Comparison of ENCODE assay signal across 25 mouse cellular contexts in the genomic region with DNA sequence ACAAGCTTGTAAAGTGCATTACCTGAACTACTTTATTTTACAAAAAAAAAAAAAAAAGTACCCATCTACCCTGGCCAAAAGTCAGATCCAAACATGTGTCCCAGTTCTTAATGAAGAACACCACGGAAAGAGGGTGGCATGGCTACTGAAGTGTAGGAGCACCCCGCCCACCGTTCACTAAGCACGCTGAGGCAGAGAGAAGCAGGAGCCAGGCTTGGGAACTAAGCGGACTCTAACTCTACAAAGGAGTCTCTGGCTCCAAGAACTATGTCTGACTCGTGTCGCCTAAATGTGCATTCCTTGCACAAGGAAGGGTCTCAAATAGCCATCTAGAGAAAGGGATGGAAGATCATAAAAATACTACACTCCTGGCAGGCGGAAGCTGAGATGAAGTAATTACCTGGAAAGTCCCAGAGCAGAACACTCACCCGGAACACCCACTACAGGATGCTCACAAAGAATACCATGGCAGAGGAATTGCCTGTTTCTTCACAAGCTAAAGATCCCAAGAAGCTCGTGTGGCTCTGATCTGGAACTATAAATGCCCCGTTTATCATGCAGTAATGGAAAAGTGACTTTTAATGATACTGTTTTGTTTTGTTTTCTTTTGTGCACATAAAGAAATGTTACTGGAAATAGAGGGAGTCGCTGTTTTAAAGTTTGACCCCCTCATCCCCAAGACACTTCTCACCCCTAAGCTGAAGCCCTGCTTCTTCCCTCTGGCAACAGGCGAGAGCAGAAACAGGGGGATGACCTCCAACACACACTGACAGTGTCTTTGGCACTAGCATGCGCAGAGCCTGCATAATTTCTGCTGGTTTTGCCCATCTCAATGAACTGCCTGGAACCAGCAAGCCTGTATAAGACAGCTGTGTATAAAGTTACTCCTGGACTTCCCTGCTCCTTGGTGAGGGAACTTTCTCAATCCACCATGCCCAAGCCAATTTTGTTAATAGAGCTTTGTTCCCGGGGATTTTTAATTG.
DNase-seq lines count a peak whose midpoint lies in the region; ATAC-seq and TF ChIP-seq lines count a peak whose summit lies in the region.
"Had no signal": no experiment of that assay in that cellular context is flagged by ENCODE, and none has a peak within 500 bp of the region (broad histone marks: within the 10 kb centered on the region; RNA-seq: fewer than 3 reads in every experiment).

No protein-coding gene starts in this region.

- H3K4me3 ChIP-seq in forebrain, postnatal 0 days (ENCODE audit: low read depth, low read length) = no peak overlapping the region
- H3K4me3 ChIP-seq in forebrain, embryonic 16.5 days (replicated peaks; ENCODE audit: low read length) = no peak overlapping the region
- H3K4me3 ChIP-seq in kidney, embryonic 14.5 days (ENCODE audit: low read length) = no peak overlapping the region
- no peak overlapping the region for H3K4me3 ChIP-seq in left cerebral cortex, adult 2 months
- H3K4me3 ChIP-seq: forebrain, embryonic 13.5 days; hindbrain, embryonic 12.5 days; intestine, embryonic 15.5 days; limb, embryonic 13.5 days; lung, embryonic 15.5 days; midbrain, embryonic 13.5 days; neural tube, embryonic 13.5 days had no signal

- H3K4me1 ChIP-seq in forebrain, postnatal 0 days (ENCODE audit: insufficient read depth) = no peaks in the 10 kb centered on the region
- no peaks in the 10 kb centered on the region for H3K4me1 ChIP-seq in forebrain, embryonic 16.5 days (replicated peaks; ENCODE audit: control insufficient read depth, insufficient read depth, low read length)
- H3K4me1 ChIP-seq in kidney, embryonic 14.5 days (ENCODE audit: control insufficient read depth, insufficient read depth, low read length) = peaks cover 20% of the 10 kb centered on the region
- H3K4me1 ChIP-seq: intestine, embryonic 15.5 days; lung, embryonic 15.5 days had no signal

- H3K27me3 ChIP-seq in forebrain, postnatal 0 days (ENCODE audit: insufficient read depth, low read length) = no peaks in the 10 kb centered on the region
- H3K27me3 ChIP-seq in forebrain, embryonic 16.5 days (replicated peaks; ENCODE audit: control insufficient read depth, insufficient read depth, low read length) = no peaks in the 10 kb centered on the region
- no peaks in the 10 kb centered on the region for H3K27me3 ChIP-seq in kidney, embryonic 14.5 days (ENCODE audit: control insufficient read depth, insufficient read depth, low read length)
- H3K27me3 ChIP-seq: forebrain, embryonic 13.5 days; hindbrain, embryonic 12.5 days; intestine, embryonic 15.5 days; limb, embryonic 13.5 days; lung, embryonic 15.5 days; midbrain, embryonic 13.5 days; neural tube, embryonic 13.5 days had no signal

- no peaks in the 10 kb centered on the region for H3K36me3 ChIP-seq in forebrain, postnatal 0 days (ENCODE audit: insufficient read depth)
- no peaks in the 10 kb centered on the region for H3K36me3 ChIP-seq in forebrain, embryonic 16.5 days (ENCODE audit: control insufficient read depth, insufficient read depth)
- H3K36me3 ChIP-seq in kidney, embryonic 14.5 days (ENCODE audit: control insufficient read depth, insufficient read depth, low read length) = no peaks in the 10 kb centered on the region
- H3K36me3 ChIP-seq: hindbrain, embryonic 12.5 days; intestine, embryonic 15.5 days; limb, embryonic 13.5 days; lung, embryonic 15.5 days; midbrain, embryonic 13.5 days; neural tube, embryonic 13.5 days had no signal

- 72% methylated on average over 15 of the region's 15 CpGs for WGBS in forebrain, postnatal 0 days
- WGBS in forebrain, embryonic 16.5 days = 77% methylated on average over 15 of the region's 15 CpGs
- WGBS in kidney, embryonic 14.5 days = 37% methylated on average over 15 of the region's 15 CpGs

- H3K9me3 ChIP-seq in forebrain, postnatal 0 days (ENCODE audit: low read length) = no peaks in the 10 kb centered on the region
- no peaks in the 10 kb centered on the region for H3K9me3 ChIP-seq in forebrain, embryonic 16.5 days (ENCODE audit: control insufficient read depth, low read length)
- no peaks in the 10 kb centered on the region for H3K9me3 ChIP-seq in kidney, embryonic 14.5 days (ENCODE audit: control insufficient read depth, low read length)
- H3K9me3 ChIP-seq: forebrain, embryonic 13.5 days; hindbrain, embryonic 12.5 days; intestine, embryonic 15.5 days; limb, embryonic 13.5 days; lung, embryonic 15.5 days; midbrain, embryonic 13.5 days; neural tube, embryonic 13.5 days had no signal

- intact Hi-C loops in left cerebral cortex, adult 2 months (cut with DNase I) = no loop called here

- ATAC-seq in forebrain, postnatal 0 days = peak; percentile 25; the same call in 1 of the 2 replicates
- ATAC-seq in forebrain, embryonic 16.5 days = no peak
- ATAC-seq in kidney, embryonic 14.5 days (ENCODE audit: low FRiP score, low TSS enrichment) = peak; percentile 40; the same call in 1 of the 2 replicates
- ATAC-seq: forebrain, embryonic 13.5 days; hindbrain, postnatal 0 days; intestine, embryonic 15.5 days; midbrain, embryonic 13.5 days had no signal

- DNase-seq in forebrain, postnatal 0 days = no peak
- no peak for DNase-seq in kidney, postnatal 10 days
- DNase-seq in lung, postnatal 10 days = peak; percentile 12
- DNase-seq in lung, postnatal 36 days = no peak
- no peak for DNase-seq in left cerebral cortex, adult 2 months (ENCODE audit: extremely low spot score in 1 of 2, low spot score in 2 of 2)
- DNase-seq: adrenal gland, adult 8-10 months; cerebellum, adult 2 months; cerebellum, postnatal 14 days; gastrocnemius, postnatal 10 days; heart, postnatal 14 days; right cerebral cortex, postnatal 4 days; thymus, postnatal 4 days had no signal

- no peak overlapping the region for H3K4me2 ChIP-seq in forebrain, postnatal 0 days (ENCODE audit: low read depth)
- H3K4me2 ChIP-seq in forebrain, embryonic 16.5 days (ENCODE audit: low read length) = no peak overlapping the region
- H3K4me2 ChIP-seq in kidney, embryonic 14.5 days (replicated peaks; ENCODE audit: low read depth, low read length) = no peak overlapping the region
- H3K4me2 ChIP-seq: forebrain, embryonic 13.5 days; hindbrain, embryonic 12.5 days; intestine, embryonic 15.5 days; liver, embryonic 11.5 days; lung, embryonic 15.5 days; midbrain, embryonic 13.5 days; neural tube, embryonic 13.5 days had no signal

- H3K27ac ChIP-seq in forebrain, postnatal 0 days (ENCODE audit: low read depth, low read length) = no peak overlapping the region
- H3K27ac ChIP-seq in forebrain, embryonic 16.5 days (ENCODE audit: low read length) = no peak overlapping the region
- peak overlapping the region; percentile 55; the same call in 1 of the 2 replicates for H3K27ac ChIP-seq in kidney, embryonic 14.5 days (ENCODE audit: low read depth, low read length)
- H3K27ac ChIP-seq in left cerebral cortex, adult 2 months = no peak overlapping the region
- H3K27ac ChIP-seq: forebrain, embryonic 13.5 days; hindbrain, embryonic 12.5 days; hindbrain, postnatal 0 days; intestine, embryonic 15.5 days; limb, embryonic 13.5 days; lung, embryonic 15.5 days; macrophage; midbrain, embryonic 13.5 days; stomach, postnatal 0 days had no signal

- no peak overlapping the region for H3K9ac ChIP-seq in forebrain, postnatal 0 days
- no peak overlapping the region for H3K9ac ChIP-seq in forebrain, embryonic 16.5 days (replicated peaks; ENCODE audit: low read depth, low read length)
- H3K9ac ChIP-seq in kidney, embryonic 14.5 days (ENCODE audit: low read depth, low read length) = no peak overlapping the region
- H3K9ac ChIP-seq: forebrain, embryonic 13.5 days; hindbrain, embryonic 12.5 days; intestine, embryonic 15.5 days; limb, embryonic 13.5 days; lung, embryonic 15.5 days; midbrain, embryonic 13.5 days; neural tube, embryonic 13.5 days had no signal

- no peak for TF ChIP-seq CTCF in forebrain, postnatal 0 days (IDR thresholded peaks at IDR 0.05; ENCODE audit: low read depth)
- TF ChIP-seq CTCF in left cerebral cortex, adult 2 months (IDR thresholded peaks at IDR 0.05) = no peak
